Mouse (Mus musculus) ES-E14 (cell line): ENCODE results near the gene Serpine2. TPM values are rescaled to one million over a fixed set of nuclear protein-coding genes. Genes with fewer than 3 reads are reported as not detected.

ENCODE experiments used
- DNase-seq: peaks from one replicate; pipeline ENCODE4 v3.0.0-alpha.2; 2013; ENCODE audit warnings: low read depth, low spot score
- H3K27ac ChIP-seq: 2 replicates; pipeline ENCODE4 v1.5.1; 2012; ENCODE audit warnings: low read depth, mild to moderate bottlenecking, low read length, moderate library complexity, mixed read lengths; ENCODE audit not compliant: poor library complexity, insufficient read depth, severe bottlenecking
- H3K36me3 ChIP-seq: 2 replicates; pipeline ENCODE4 v1.6.1; 2012; ENCODE audit warnings: mild to moderate bottlenecking, low read length, moderate library complexity, mixed read lengths; ENCODE audit not compliant: control insufficient read depth, poor library complexity, insufficient read depth, severe bottlenecking
- H3K4me1 ChIP-seq, 2 experiments: fragments of 150-350 bp in 1 of 2; sonication (generic) in 1 of 2; 2 replicates each; pipeline ENCODE4 v1.6.1; 2012; ENCODE audit warnings: low read length in 2 of 2, mild to moderate bottlenecking in 1 of 2, mixed read lengths in 1 of 2; ENCODE audit not compliant: control insufficient read depth in 2 of 2, insufficient read depth in 2 of 2, poor library complexity in 1 of 2
- H3K4me3 ChIP-seq, 2 experiments: fragments of 150-350 bp in 1 of 2; sonication (generic) in 1 of 2; 2 replicates each; pipeline ENCODE4 v1.5.1; 2012; ENCODE audit warnings: low read length in 2 of 2, low read depth in 1 of 2, mild to moderate bottlenecking in 1 of 2, mixed read lengths in 1 of 2; ENCODE audit not compliant: insufficient read depth in 1 of 2, poor library complexity in 1 of 2, severe bottlenecking in 1 of 2
- H3K9ac ChIP-seq: 2 replicates; pipeline ENCODE4 v1.6.1; 2012; ENCODE audit warnings: low read depth, mild to moderate bottlenecking, low read length, mixed read lengths; ENCODE audit not compliant: poor library complexity, insufficient read depth, severe bottlenecking
- H3K9me3 ChIP-seq: fragments of 150-350 bp; sonication (generic); 2 replicates; pipeline ENCODE4 v1.6.1; 2012; ENCODE audit warnings: low read depth, mild to moderate bottlenecking, low read length; ENCODE audit not compliant: control insufficient read depth, insufficient read depth
- CHD2 ChIP-seq: IDR thresholded peaks from 2 replicates; pipeline ENCODE4 v1.6.1; 2014; ENCODE audit warnings: mild to moderate bottlenecking, low read depth, low read length, inconsistent platforms
- HCFC1 ChIP-seq: IDR thresholded peaks from 2 replicates; pipeline ENCODE4 v1.6.1; 2012; ENCODE audit warnings: low read length, inconsistent platforms, borderline replicate concordance; ENCODE audit not compliant: insufficient read depth
- MAFK ChIP-seq: IDR thresholded peaks from 2 replicates; pipeline ENCODE4 v1.6.1; 2014; ENCODE audit warnings: mild to moderate bottlenecking, low read depth, low read length, inconsistent platforms; ENCODE audit not compliant: insufficient read depth
- ZC3H11A ChIP-seq: IDR thresholded peaks from 2 replicates; pipeline ENCODE4 v1.6.1; 2012; ENCODE audit warnings: low read depth, mild to moderate bottlenecking, inconsistent platforms, low read length, borderline replicate concordance
- ZNF384 ChIP-seq: IDR thresholded peaks from 2 replicates; pipeline ENCODE4 v1.6.1; 2012; ENCODE audit warnings: low read depth, low read length, inconsistent platforms
- in situ Hi-C, 2 experiments: fragments of 600-800 bp; cut with MboI; formaldehyde crosslinking; loops; one replicate each; pipeline ENCODE4 v1.15.1; 2025; ENCODE audit warnings: low sequenced_read_pairs in 2 of 2, inconsistent platforms in 1 of 2; ENCODE audit not compliant: unreplicated experiment in 2 of 2
- total RNA-seq: library from RNA; depleted of rRNA; stranded (reverse); fragments of 300-350 nt; gene quantifications from 2 replicates; pipeline ENCODE4 v1.2.3, GENCODE M21; 2012; rRNA removed

The Serpine2 gene
- total RNA-seq, 1 experiment, result 37.0 TPM

- in situ Hi-C loops, result no loop called here
- no peak for DNase-seq
- no peak overlapping the region for H3K27ac ChIP-seq
- 0 out of 2 replicates have a peak, but pooled peaks cover 1% of the 10 kb centered on the region for H3K36me3 ChIP-seq
- TF ChIP-seq ZNF384 (no peak), CHD2 (no peak), ZC3H11A (no peak), HCFC1 (no peak), MAFK (no peak)
- no peak overlapping the region for H3K9ac ChIP-seq
- H3K9me3 ChIP-seq, result no peaks in the 10 kb centered on the region
- no peaks in the 10 kb centered on the region for H3K4me1 ChIP-seq
- H3K4me3 ChIP-seq, result no peak overlapping the region
Observed at GRCm38 (mm10) chr1:79746056-79746455, 114.9 kb downstream of the Serpine2 start.

Other genes with a start within 250 kb of the Serpine2 start
- gene Ap1s3, start 189.2 kb downstream of the Serpine2 start, total RNA-seq, result 1.7 and 4.7 TPM in 2 replicates
- 30.6 and 43.1 TPM in 2 replicates for gene Mrpl44, start 85.2 kb downstream of the Serpine2 start, total RNA-seq
- 31.4 and 41.2 TPM in 2 replicates for gene Wdfy1, start 85.0 kb downstream of the Serpine2 start, total RNA-seq